Mouse (Mus musculus) E14TG2a.4 (cell line): ENCODE results near the gene Kcnk7.

ENCODE experiments used
- H3K27me3 ChIP-seq: 2 replicates; pipeline ENCODE4 v1.6.1; 2014; ENCODE audit warnings: low read length, control low read depth; ENCODE audit not compliant: insufficient read depth
- H3K36me3 ChIP-seq: 2 replicates; pipeline ENCODE4 v1.6.1; 2014; ENCODE audit warnings: low read length, control low read depth; ENCODE audit not compliant: insufficient read depth
- H3K4me1 ChIP-seq: replicated peaks from 2 replicates; pipeline ENCODE4 v1.6.1; 2014; ENCODE audit warnings: low read depth, low read length, control low read depth
- H3K4me3 ChIP-seq: replicated peaks from 2 replicates; pipeline ENCODE4 v1.5.1; 2014; ENCODE audit warnings: mild to moderate bottlenecking, low read length
- H3K9me3 ChIP-seq: 2 replicates; pipeline ENCODE4 v1.6.1; 2014; ENCODE audit warnings: low read length, control low read depth
- CTCF ChIP-seq: conservative IDR thresholded peaks from 2 replicates; pipeline ENCODE4 v1.5.1; 2014; ENCODE audit warnings: low read length
- NANOG ChIP-seq: IDR thresholded peaks from 2 replicates; pipeline ENCODE4 v1.6.1; 2014; ENCODE audit warnings: borderline replicate concordance, low read length, mixed read lengths
- POU5F1 ChIP-seq: IDR thresholded peaks from 2 replicates; pipeline ENCODE4 v1.6.1; 2014; ENCODE audit warnings: low read length, borderline replicate concordance

Kcnk7 gene

GRCm38 (mm10) chr19:5725767-5726515 lies 21.8 kb downstream of the Kcnk7 start, which contains the start of gene Ehbp1l1:
Gene Ehbp1l1, minus strand, starts transcription at chr19:5726317.
- H3K27me3 ChIP-seq = peaks cover 43% of the 10 kb centered on the region
- peak within 1 kb of the TSS; percentile 71 for H3K4me3 ChIP-seq
- TF ChIP-seq NANOG (no peak), POU5F1 (no peak), CTCF (no peak)
- no peaks in the 10 kb centered on the region for H3K9me3 ChIP-seq
- H3K4me1 ChIP-seq = peaks cover 70% of the 10 kb centered on the region
- H3K36me3 ChIP-seq = peaks cover 26% of the 10 kb centered on the region

- no peak for TF ChIP-seq POU5F1
- TF ChIP-seq NANOG = no peak
- no peak for TF ChIP-seq CTCF
- Histone ChIP-seq H3K9me3 (no peaks in the 10 kb centered on the region), H3K4me3 (peak overlapping the region; percentile 58)
Measured at GRCm38 (mm10) chr19:5726961-5727578, 22.9 kb downstream of the Kcnk7 start.

GRCm38 (mm10) chr19:5727701-5728100 lies 23.5 kb downstream of the Kcnk7 start:
- H3K36me3 ChIP-seq = peaks cover 22% of the 10 kb centered on the region
- peaks cover 43% of the 10 kb centered on the region for H3K27me3 ChIP-seq
- H3K9me3 ChIP-seq = no peaks in the 10 kb centered on the region
- TF ChIP-seq CTCF = peak; percentile 96
- TF ChIP-seq POU5F1 = no peak
- no peak for TF ChIP-seq NANOG
- peak overlapping the region; percentile 97 for H3K4me3 ChIP-seq
- peaks cover 76% of the 10 kb centered on the region for H3K4me1 ChIP-seq

More at GRCm38 (mm10) chr19:5726961-5727578, 22.9 kb downstream of the Kcnk7 start:
- Histone ChIP-seq H3K4me1 (peaks cover 70% of the 10 kb centered on the region), H3K36me3 (peaks cover 22% of the 10 kb centered on the region), H3K27me3 (peaks cover 43% of the 10 kb centered on the region)

DNA sequence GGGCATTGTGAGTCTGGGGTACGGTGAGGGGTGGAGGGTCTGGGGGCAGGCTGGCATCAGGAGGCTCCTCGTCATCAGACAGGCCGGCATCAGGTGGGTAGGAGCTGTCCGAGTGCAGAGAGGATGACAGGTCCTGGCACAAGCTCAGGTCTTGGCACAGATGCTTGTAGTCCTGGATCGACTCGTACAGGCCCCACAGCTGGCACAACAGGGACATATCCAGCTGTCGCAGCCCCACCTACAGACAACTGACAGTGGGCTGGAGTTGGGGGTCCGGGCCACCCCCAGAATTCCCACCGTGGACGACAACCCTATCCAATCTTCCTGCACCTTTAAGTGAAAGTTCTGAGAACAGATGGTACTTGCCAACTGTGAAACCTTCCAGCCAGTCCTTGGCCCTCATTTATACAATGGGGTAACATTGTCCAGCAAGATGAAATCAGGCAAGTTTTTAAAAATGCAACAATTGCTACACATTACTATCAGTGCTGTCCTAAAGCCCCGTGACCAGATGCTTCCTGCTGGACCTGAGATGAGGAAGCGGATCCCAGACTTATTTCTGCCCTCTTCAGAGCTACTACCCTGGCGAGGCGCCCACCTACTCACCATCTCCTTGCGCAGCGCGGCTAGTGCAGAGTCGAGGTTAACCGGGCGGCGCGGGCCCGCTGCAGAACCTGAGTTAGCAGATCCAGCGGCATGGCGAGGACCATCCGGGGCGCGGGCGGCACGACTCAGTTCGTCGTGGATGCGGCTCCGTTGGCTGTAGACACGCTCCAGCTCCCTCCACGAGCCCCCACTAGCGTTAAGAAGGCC lies 24.7 kb downstream of the Kcnk7 start:
- TF ChIP-seq CTCF (no peak), POU5F1 (no peak), NANOG (no peak)
- Histone ChIP-seq H3K36me3 (peaks cover 22% of the 10 kb centered on the region), H3K9me3 (no peaks in the 10 kb centered on the region), H3K27me3 (peaks cover 42% of the 10 kb centered on the region), H3K4me1 (peaks cover 77% of the 10 kb centered on the region), H3K4me3 (peak overlapping the region; percentile 97)

- H3K4me1 ChIP-seq = peaks cover 71% of the 10 kb centered on the region
- peaks cover 36% of the 10 kb centered on the region for H3K27me3 ChIP-seq
- H3K36me3 ChIP-seq = peaks cover 22% of the 10 kb centered on the region
- H3K9me3 ChIP-seq = no peaks in the 10 kb centered on the region
- peak within 1 kb of the TSS; percentile 97 for H3K4me3 ChIP-seq
- TF ChIP-seq CTCF (no peak), POU5F1 (no peak), NANOG (no peak)
Measured at GRCm38 (mm10) chr19:5729444-5729815, 25.3 kb downstream of the Kcnk7 start, which contains the start of gene Fam89b. Gene Fam89b, minus strand, starts transcription at chr19:5729653.

DNA sequence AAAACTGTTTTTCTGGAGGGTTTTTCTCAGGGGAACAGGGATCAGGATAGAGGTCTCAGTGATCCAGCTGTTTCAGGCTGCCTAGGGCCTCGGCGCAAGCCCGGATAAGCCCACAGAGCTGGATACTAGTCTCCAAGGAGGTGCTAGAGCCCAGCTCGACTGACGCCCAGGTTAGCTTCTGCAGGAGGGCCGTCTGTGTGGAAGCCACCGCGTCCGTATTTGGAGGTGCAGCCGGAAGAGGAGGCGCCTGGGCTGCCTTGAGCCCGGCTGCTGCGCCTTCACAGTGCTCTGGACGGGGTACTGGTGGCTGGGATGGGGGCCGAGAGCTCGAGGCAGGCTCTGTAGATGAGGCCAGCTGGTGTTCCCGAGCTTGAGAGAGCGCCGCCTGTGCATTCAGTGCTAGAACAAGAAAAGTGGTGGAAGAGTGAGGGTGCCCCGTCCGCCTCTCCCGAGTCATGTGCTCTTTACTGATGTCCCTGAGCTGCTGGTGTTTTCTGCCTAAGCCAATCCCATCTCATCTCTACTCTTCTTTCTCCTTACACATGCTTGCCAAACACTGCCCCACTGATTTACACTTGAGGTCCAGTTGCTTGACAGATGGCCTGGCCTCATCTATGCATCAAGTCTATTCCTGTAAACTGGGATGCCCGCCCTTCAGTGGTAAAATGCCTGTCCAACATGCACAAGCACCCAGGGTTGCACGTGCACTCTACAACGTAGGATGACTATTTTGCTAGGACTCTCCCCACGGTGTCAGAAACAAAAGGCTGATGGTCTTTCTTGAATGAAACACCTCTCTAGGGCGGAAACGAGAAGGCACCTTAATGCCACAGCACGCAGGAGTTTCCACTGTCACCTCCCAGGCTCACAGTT lies 26.4 kb downstream of the Kcnk7 start:
- Histone ChIP-seq H3K36me3 (peaks cover 22% of the 10 kb centered on the region), H3K27me3 (peaks cover 30% of the 10 kb centered on the region), H3K4me3 (peak overlapping the region; percentile 97), H3K9me3 (no peaks in the 10 kb centered on the region), H3K4me1 (peaks cover 60% of the 10 kb centered on the region)
- no peak for TF ChIP-seq CTCF
- no peak for TF ChIP-seq POU5F1
- TF ChIP-seq NANOG = no peak

DNA sequence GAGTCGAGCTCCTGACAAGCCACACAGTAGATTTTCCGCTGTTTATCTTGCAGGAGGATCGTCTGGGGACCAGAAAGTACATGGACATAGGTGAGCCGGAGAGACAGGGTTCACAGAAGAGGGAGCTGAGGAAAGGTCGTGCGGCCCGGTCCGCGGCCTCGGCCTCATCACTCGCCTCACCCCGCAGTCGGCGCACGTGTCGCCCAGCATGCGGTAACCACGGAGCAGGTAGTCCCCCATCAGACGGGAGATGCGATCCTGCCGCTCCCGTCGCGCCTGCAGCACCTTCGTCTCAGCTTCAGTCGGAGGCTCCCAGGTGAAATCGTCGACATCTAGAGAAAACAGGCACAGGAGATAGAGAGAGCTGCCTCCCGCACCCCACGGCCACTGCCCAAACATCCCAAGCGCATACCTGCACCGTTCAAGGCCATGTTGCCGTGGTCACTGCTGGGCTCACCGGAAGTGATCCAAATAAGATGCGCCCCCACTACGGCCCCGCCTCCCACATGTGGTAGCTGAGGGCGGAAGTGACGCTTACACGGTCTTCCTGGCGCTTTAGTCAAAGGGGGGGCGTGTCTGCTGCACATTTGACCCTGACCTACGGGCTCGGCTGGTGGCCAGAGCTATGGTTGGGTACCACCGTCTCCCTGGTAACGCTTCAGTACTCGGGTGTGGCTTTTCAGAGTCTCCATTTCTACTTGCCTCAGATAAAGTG lies 27.3 kb downstream of the Kcnk7 start:
- no peak for TF ChIP-seq POU5F1
- no peak for TF ChIP-seq NANOG
- TF ChIP-seq CTCF = no peak
- peaks cover 53% of the 10 kb centered on the region for H3K4me1 ChIP-seq
- no peaks in the 10 kb centered on the region for H3K9me3 ChIP-seq
- H3K4me3 ChIP-seq = peak overlapping the region; percentile 97
- H3K36me3 ChIP-seq = peaks cover 22% of the 10 kb centered on the region
- peaks cover 26% of the 10 kb centered on the region for H3K27me3 ChIP-seq
